Mouse (Mus musculus) hindbrain, embryonic 14.5 days (tissue): ENCODE measurements around the gene Rgs18. TPM values are rescaled to one million over a fixed set of nuclear protein-coding genes. Genes with fewer than 3 reads are reported as not detected.

Source experiments
- polyA plus RNA-seq: library from polyadenylated mRNA; unstranded; fragments of >200 nt; fragmentation: Nextera tagmentation; extraction: Ambion mirVana; gene quantifications from 2 replicates; pipeline ENCODE4 v1.2.1, GENCODE M21; 2014

Gene Rgs18
- polyA plus RNA-seq, 1 experiment from 2014 or later = 0.40 TPM

Other genes with a start within 250 kb of the Rgs18 start
- not detected in 2 replicates for gene Rgs21, start 207.8 kb downstream of the Rgs18 start, polyA plus RNA-seq